Mouse (Mus musculus): ENCODE data around the gene Pik3r5.

GRCm38 (mm10) chr11:68390381-68391287 is 41.3 kb upstream of the Pik3r5 start:
- no peak for TF ChIP-seq CTCF (IDR thresholded peaks at IDR 0.05; ENCODE audit: low read depth, low read length)
- TF ChIP-seq GATA1 (IDR thresholded peaks at IDR 0.05; ENCODE audit: borderline replicate concordance, low read length), result no peak
- TF ChIP-seq GATA2 (IDR thresholded peaks at IDR 0.05; ENCODE audit: borderline replicate concordance, low read depth, low read length), result no peak

Data from G1E (cell line).